Mouse (Mus musculus) stomach, postnatal 0 days (tissue): ENCODE data around the gene Stox2. TPM values are rescaled to one million over a fixed set of nuclear protein-coding genes. Genes with fewer than 3 reads are reported as not detected.
A peak's percentile ranks its signal among the peaks of the same experiment; 100 is the strongest.

Experiments
- ATAC-seq: fragments of 200-750 bp; cut with Nextera tagmentation; 2 replicates; pipeline ENCODE4 v1.8.0; 2017; ENCODE audit not compliant: low FRiP score, low TSS enrichment
- DNase-seq: peaks from one replicate; pipeline ENCODE4 v3.0.0-alpha.2; 2016; ENCODE audit warnings: low spot score
- H3K27ac ChIP-seq: fragments of 300-500 bp; sonication (generic); replicated peaks from 2 replicates; pipeline ENCODE4 v1.5.1; 2014; ENCODE audit warnings: mild to moderate bottlenecking, control low read depth
- H3K27me3 ChIP-seq: fragments of 300-500 bp; sonication (generic); 2 replicates; pipeline ENCODE4 v1.6.1; 2014; ENCODE audit warnings: low read length; ENCODE audit not compliant: control insufficient read depth, insufficient read depth
- H3K36me3 ChIP-seq: fragments of 300-500 bp; sonication (generic); 2 replicates; pipeline ENCODE4 v1.6.1; 2014; ENCODE audit warnings: low read length, mixed read lengths; ENCODE audit not compliant: control insufficient read depth, insufficient read depth
- H3K4me1 ChIP-seq: fragments of 300-500 bp; sonication (generic); replicated peaks from 2 replicates; pipeline ENCODE4 v1.6.1; 2014; ENCODE audit warnings: antibody characterized with exemption; ENCODE audit not compliant: control insufficient read depth, insufficient read depth
- H3K4me2 ChIP-seq: fragments of 300-500 bp; sonication (generic); replicated peaks from 2 replicates; pipeline ENCODE4 v1.6.1; 2014; ENCODE audit warnings: low read depth, mild to moderate bottlenecking, control low read depth, moderate library complexity
- H3K4me3 ChIP-seq: fragments of 300-500 bp; sonication (generic); 2 replicates; pipeline ENCODE4 v1.5.1; 2014; ENCODE audit warnings: low read depth, low read length, control low read depth
- H3K9ac ChIP-seq: fragments of 300-500 bp; sonication (generic); 2 replicates; pipeline ENCODE4 v1.6.1; 2014; ENCODE audit warnings: mild to moderate bottlenecking, low read length, control low read depth, mixed read lengths
- H3K9me3 ChIP-seq: fragments of 300-500 bp; sonication (generic); 2 replicates; pipeline ENCODE4 v1.6.1; 2016; ENCODE audit warnings: low read length; ENCODE audit not compliant: control insufficient read depth
- CTCF ChIP-seq: IDR thresholded peaks from 2 replicates; pipeline ENCODE4 v1.5.1; 2016; ENCODE audit warnings: antibody characterized with exemption, low read depth, mild to moderate bottlenecking, moderate library complexity
- EP300 ChIP-seq: optimal IDR thresholded peaks from 2 replicates; pipeline ENCODE3; 2016; ENCODE audit warnings: antibody characterized with exemption
- WGBS: fragments of 180-500 bp; shearing (Covaris S2); extraction: QIAGEN DNeasy Blood & Tissue Kit; methylation state at CpG from one replicate; pipeline ENCODE4 v1.1.7; 2014; 5-methylcytosine and 5-hydroxymethylcytosine counted together
- polyA plus RNA-seq: library from polyadenylated mRNA; unstranded; fragments of >200 nt; fragmentation: Nextera tagmentation; extraction: Ambion mirVana; gene quantifications from 2 replicates; pipeline ENCODE4 v1.2.1, GENCODE M21; 2015

The Stox2 gene
- polyA plus RNA-seq, 1 experiment from 2014 or later: 5.7 TPM

DNA sequence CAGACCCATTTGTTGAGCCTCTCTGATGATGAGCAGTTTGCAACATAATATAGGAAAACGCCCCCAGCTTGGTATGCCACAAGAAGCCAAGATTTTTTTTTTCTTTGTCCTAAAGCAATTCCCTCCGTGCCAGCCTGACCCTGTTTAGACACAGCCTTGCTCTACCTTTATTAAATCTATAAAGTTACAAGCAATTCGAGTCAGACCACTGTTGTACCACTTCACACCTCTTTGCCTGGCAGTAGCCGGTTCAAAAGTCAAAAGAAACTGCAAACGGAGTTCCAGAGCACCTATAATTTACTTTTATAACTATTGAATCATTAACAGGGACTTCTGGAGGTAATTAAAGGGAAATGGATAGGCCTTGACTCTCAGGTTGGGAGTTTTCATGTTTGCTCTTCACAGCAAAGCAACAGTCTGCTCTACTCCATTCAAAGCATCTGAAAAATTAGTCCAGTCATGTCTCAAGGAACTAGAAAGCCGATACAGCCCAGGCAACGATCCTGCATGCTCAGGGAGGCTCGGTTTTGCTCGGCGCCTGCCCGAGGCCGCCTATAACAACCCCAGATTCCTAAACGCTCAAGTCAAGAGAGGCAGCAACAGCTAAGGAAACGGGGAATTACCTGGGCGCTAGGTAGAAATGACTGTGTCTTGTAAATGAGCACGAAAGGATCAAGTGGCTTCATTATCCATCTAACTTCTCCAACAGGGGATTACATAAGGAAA, 77.0 kb downstream of the Stox2 start:
- no peaks in the 10 kb centered on the region for H3K36me3 ChIP-seq
- H3K27ac ChIP-seq: no peak overlapping the region
- H3K9ac ChIP-seq: no peak overlapping the region
- ATAC-seq: no peak
- 66% methylated on average over 16 of the region's 16 CpGs for WGBS
- no peak overlapping the region for H3K4me2 ChIP-seq
- no peaks in the 10 kb centered on the region for H3K27me3 ChIP-seq
- TF ChIP-seq CTCF: no peak
- no peak for TF ChIP-seq EP300
- H3K4me1 ChIP-seq: no peaks in the 10 kb centered on the region; the same call in 1 of the 2 replicates
- no peak for DNase-seq
- H3K4me3 ChIP-seq: no peak overlapping the region
- no peaks in the 10 kb centered on the region for H3K9me3 ChIP-seq

GRCm38 (mm10) chr8:47367029-47367428, 79.1 kb downstream of the Stox2 start:
- Histone ChIP-seq H3K9me3 (no peaks in the 10 kb centered on the region), H3K27me3 (no peaks in the 10 kb centered on the region), H3K4me2 (no peak overlapping the region), H3K4me1 (no peaks in the 10 kb centered on the region; the same call in 1 of the 2 replicates), H3K9ac (no peak overlapping the region), H3K4me3 (no peak overlapping the region), H3K27ac (no peak overlapping the region), H3K36me3 (no peaks in the 10 kb centered on the region)
- TF ChIP-seq CTCF (no peak), EP300 (no peak)
- WGBS: 81% methylated on average over 6 of the region's 6 CpGs
- no peak for ATAC-seq
- no peak for DNase-seq

- TF ChIP-seq CTCF (no peak), EP300 (no peak)
- Histone ChIP-seq H3K4me3 (no peak overlapping the region), H3K9me3 (no peaks in the 10 kb centered on the region), H3K4me1 (no peaks in the 10 kb centered on the region), H3K27me3 (no peaks in the 10 kb centered on the region), H3K4me2 (no peak overlapping the region), H3K9ac (no peak overlapping the region), H3K27ac (no peak overlapping the region), H3K36me3 (no peaks in the 10 kb centered on the region)
- WGBS: 45% methylated on average over 8 of the region's 8 CpGs
- DNase-seq (peak; percentile 19), ATAC-seq (peak; percentile 40; the same call in 1 of the 2 replicates)
Observed at GRCm38 (mm10) chr8:47363271-47363670, 82.9 kb downstream of the Stox2 start.

DNA sequence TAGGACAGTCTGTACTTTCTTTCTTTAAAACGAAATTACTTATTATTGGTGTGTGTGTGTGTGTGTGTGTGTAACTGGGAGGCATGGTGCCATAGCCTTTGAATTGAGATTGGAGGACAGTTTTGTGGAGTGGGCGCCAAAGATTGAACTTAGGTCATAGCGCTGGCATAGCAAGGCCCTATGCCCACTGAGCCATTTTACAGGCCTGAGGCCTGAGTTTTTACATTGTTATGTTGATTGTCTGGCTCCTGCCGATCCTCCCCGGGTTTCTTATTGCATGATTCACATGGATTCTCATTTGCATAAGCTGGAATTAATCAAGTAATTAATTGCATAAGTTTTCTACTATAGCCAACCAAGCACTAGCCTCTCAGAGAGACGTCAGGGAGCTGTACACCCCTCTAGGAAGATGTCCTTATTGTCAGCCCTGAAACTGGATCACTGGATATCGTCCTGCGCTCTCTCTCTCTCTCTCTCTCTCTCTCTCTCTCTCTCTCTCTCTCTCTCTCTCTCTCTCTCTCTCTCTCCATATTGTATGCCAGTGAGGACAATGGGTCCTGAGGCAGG, 90.7 kb downstream of the Stox2 start:
- no peak for ATAC-seq

DNA sequence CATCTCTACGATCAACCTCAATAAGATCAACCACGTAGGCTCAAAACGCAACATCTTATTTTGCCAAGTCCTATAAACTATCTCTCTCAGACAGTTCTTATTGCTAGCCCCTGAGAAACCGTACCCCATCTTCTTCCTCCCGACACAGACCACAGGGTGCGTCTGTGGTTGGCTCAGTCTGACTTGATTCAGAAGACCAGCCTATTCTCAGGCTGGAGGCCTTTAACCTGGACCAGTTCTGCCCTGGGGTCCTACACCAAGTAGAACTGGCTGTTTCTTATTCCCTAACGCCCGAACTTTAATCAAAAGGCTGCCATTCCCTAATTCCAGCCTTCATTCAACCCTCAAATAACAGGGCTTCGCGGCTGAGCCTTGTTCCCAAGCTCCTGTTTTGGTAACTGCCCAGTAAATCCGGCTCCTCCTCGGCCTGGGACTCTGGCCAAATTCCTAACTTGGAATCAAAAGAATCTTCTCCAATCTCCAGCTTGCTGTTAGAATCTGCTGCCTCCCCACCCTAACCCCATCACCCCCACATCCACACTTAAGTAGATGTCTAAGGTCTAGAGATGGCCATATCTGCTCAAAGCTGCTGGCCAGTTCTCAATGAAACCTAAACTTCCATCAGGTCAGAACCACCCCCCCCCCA, 91.5 kb downstream of the Stox2 start:
- Histone ChIP-seq H3K9me3 (no peaks in the 10 kb centered on the region), H3K36me3 (no peaks in the 10 kb centered on the region), H3K27me3 (no peaks in the 10 kb centered on the region), H3K4me2 (no peak overlapping the region), H3K9ac (no peak overlapping the region), H3K4me3 (no peak overlapping the region), H3K4me1 (no peaks in the 10 kb centered on the region), H3K27ac (no peak overlapping the region)
- ATAC-seq (no peak), DNase-seq (no peak)
- TF ChIP-seq EP300: no peak
- no peak for TF ChIP-seq CTCF
- 57% methylated on average over 12 of the region's 12 CpGs for WGBS

More for the DNA sequence above, 90.7 kb downstream of the Stox2 start:
- TF ChIP-seq EP300: no peak
- TF ChIP-seq CTCF: no peak
- no peak for DNase-seq
- no peak overlapping the region for H3K9ac ChIP-seq
- no peak overlapping the region for H3K27ac ChIP-seq
- no peaks in the 10 kb centered on the region for H3K36me3 ChIP-seq
- no peak overlapping the region for H3K4me3 ChIP-seq
- H3K4me1 ChIP-seq: no peaks in the 10 kb centered on the region
- WGBS: 89% methylated on average over 8 of the region's 8 CpGs
- H3K4me2 ChIP-seq: no peak overlapping the region
- H3K27me3 ChIP-seq: no peaks in the 10 kb centered on the region
- H3K9me3 ChIP-seq: no peaks in the 10 kb centered on the region
